Mouse (Mus musculus) right cerebral cortex, adult 2 months (tissue): Measurements from ENCODE around the gene Gm3435.
"Not testable (repeated sequence)": the region's sequence is repeated elsewhere in the genome, so short reads cannot be mapped to it uniquely, and the experiment has no call there.

Source experiments
- DNase-seq, 2 experiments: peaks; one replicate each; pipeline ENCODE4 v3.0.0; 2021 to 2022; ENCODE audit warnings: low spot score in 2 of 2

The Gm3435 gene

GRCm38 (mm10) chr17:15009706-15010413 lies at the start of gene Gm3435:
Gene Gm3435 (plus strand): TSS chr17:15010176.
- DNase-seq: not testable (repeated sequence)

DNA sequence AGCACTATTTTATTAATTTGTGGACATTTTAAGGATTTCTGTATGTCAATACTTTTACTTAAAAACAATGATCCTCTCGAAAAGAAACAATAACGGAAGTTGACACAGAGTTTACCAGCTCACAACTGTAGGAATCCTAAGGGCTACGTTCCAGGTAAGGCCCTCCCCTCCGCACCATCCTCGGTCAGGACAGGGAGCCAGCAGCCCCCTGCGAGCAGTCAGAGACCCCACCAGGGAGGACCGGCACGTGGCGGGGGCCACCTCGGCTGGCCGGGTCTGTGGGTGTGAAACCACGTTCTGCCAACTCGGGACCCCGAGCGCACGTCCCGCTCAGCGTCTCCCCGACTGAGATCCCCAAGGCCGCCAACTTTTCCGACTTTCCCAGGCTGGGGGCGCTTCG lies 49.5 kb upstream of the Gm3435 start:
- peak in 1 of 2 experiments; percentile 13 for DNase-seq

DNA sequence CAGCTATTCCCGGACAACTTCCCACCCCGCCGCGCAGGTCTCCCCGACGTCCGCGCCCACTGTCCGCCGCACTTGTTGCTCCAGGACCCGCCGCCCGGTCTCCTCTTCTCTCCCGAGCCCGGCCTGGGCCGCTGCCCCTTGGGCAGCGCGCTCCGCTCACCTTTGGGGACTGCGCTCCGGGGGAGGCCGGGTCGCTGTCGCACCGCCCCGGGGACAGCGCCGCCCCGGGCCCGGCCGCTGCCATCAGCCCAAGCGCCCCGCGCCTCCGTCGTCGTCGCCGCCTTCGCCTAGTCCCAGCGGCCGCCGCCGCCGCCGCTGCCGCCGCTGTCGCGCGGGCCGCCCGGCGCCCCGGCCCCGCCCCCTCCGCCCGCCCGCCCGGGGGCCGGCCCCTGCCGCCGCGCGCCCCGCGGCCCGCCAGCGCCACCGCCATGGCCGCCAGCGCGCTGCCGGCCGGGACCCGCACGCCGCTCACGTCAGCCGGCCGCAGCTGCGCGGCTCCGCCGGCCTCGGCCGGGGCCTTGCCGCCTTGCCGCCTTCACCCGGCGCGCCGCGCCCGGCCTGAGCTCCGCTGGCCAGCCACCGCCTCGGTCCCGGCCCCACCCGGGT lies 48.9 kb upstream of the Gm3435 start, which contains the start of gene Phf10:
Phf10 (minus strand) TSS at position 323 of the 606 bp plus-strand sequence.
- DNase-seq: peak in 1 of 2 experiments; percentile 13

- not testable (repeated sequence) for DNase-seq
These were observed 48.3 kb upstream of the Gm3435 start for GRCm38 (mm10) chr17:14961557-14962154.

GRCm38 (mm10) chr17:14968373-14968913 lies 41.5 kb upstream of the Gm3435 start:
- not testable (repeated sequence) for DNase-seq

GRCm38 (mm10) chr17:14977718-14978361 lies 32.1 kb upstream of the Gm3435 start:
- peak in 1 of 2 experiments; percentile 1 for DNase-seq

DNA sequence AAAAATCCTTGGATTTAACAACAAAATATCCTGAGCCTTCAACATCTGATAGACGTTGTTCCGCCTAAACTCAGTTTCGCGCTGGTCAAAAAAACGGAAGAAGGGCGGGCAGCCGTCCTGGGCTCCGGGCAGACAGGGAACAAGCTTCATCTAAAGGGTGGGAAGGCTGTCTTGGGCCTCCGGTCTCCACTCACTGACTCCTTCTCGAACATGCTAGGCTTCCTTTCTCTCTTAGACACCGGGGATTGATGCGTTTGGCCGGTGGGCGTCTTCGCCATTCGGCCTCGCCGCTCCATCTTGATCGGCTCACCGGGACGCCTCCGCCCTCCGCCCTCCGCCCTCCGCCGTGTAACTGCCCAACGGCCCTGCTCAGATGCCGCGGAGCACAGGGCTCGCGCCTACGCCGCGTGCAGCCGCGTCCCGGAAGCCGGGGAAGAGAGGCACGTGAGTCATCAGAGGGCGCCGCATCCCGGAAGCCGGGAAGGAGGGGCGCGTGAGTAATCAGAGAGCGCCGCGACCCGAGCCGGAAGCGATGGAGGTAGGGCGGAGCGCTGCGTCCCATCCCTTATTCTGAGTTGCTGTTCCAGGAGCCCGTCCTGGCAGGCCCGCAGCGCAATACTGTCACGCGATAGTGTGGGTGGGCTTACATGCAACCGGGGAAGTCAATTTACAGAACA lies 31.5 kb upstream of the Gm3435 start, which contains the start of the genes 9030025P20Rik and Gm3417:
9030025P20Rik (plus strand) TSS at position 107 of the 677 bp plus-strand sequence.
Gm3417 (minus strand) TSS at position 429 of the 677 bp plus-strand sequence.
- not testable (repeated sequence) for DNase-seq

DNA sequence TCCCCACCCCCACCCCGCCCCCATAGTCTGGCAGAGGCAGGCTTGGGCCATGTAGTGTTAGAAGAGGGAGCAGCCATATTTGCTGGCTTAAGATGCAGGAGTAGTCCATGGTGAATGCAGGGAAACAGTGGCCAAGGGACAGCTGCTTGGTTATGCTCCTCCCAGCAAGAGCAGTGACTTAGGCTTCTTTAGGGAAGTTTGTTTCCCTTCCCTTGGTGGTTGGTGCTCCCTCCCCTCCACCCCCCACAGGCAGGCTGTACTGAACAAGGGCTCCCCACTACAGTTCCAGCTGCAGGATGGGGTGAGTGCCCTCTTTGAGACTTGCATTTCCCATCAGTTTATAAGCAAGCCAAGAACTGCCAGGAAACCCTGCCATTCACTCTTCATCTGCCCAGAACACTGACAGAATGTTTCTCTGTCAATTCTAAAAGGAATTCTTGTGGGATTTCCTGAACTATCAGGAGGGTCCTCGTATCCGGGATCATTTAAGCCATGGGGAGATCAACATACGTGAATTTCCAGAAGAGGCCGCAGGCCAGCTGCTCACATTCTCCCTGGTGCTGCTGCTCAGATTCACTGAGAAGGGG lies 19.8 kb upstream of the Gm3435 start:
- peak; percentile 2 to 7 for DNase-seq

DNA sequence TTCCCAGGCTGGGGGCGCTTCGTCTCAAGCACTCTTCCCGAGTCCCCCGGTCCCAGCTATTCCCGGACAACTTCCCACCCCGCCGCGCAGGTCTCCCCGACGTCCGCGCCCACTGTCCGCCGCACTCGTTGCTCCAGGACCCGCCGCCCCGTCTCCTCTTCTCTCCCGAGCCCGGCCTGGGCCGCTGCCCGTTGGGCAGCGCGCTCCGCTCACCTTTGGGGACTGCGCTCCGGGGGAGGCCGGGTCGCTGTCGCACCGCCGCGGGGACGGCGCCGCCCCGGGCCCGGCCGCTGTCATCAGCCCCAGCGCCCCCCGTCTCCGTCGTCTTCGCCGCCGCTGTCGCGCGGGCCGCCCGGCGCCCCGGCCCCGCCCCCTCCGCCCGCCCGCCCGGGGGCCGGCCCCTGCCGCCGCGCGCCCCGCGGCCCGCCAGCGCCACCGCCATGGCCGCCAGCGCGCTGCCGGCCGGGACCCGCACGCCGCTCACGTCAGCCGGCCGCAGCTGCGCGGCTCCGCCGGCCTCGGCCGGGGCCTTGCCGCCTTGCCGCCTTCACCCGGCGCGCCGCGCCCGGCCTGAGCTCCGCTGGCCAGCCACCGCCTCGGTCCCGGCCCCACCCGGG lies 17.3 kb upstream of the Gm3435 start:
- DNase-seq: not testable (repeated sequence)

GRCm38 (mm10) chr17:14993139-14993832 lies 16.7 kb upstream of the Gm3435 start:
- not testable (repeated sequence) for DNase-seq

DNA sequence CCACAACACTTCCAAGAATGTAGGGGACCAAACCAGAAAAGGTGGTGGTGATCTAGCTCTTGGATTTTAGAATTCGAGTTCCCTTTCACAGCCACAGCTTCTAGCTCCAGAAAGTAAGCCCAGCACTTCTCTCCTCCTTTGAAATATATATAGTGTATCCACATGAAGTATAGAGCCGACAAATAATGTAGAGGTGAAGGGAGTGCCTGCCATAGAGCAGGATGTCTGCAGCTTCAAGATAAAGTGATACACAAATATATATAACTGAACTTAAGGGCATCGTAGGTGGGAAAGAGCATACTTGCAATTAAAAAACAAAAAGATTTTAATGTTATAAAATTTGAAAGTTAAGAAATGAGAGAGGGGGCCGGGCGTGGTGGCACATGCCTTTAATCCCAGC lies 15.8 kb upstream of the Gm3435 start:
- not testable (repeated sequence) for DNase-seq

- DNase-seq: not testable (repeated sequence)
These were observed 9.9 kb upstream of the Gm3435 start for GRCm38 (mm10) chr17:15000047-15000446.

DNA sequence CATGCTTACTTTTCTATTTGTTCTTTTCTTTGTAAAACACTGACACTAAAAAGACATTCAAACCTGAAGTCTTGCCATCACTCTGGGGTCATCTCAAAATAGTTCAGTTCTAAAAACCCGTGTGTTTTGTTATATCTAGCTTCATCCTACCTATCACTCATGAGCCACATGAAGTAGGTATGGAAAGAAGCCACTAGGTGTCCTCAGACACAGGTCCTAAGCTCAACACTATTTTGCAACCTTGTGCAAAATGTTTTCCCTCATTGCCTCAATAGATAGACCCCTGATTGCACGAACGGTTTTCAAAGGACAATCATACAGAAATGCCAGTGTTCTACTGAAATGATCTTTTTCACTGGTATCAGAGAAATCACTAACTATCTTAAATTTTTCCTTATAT lies 888 bp upstream of the Gm3435 start:
- DNase-seq: not testable (repeated sequence)

DNA sequence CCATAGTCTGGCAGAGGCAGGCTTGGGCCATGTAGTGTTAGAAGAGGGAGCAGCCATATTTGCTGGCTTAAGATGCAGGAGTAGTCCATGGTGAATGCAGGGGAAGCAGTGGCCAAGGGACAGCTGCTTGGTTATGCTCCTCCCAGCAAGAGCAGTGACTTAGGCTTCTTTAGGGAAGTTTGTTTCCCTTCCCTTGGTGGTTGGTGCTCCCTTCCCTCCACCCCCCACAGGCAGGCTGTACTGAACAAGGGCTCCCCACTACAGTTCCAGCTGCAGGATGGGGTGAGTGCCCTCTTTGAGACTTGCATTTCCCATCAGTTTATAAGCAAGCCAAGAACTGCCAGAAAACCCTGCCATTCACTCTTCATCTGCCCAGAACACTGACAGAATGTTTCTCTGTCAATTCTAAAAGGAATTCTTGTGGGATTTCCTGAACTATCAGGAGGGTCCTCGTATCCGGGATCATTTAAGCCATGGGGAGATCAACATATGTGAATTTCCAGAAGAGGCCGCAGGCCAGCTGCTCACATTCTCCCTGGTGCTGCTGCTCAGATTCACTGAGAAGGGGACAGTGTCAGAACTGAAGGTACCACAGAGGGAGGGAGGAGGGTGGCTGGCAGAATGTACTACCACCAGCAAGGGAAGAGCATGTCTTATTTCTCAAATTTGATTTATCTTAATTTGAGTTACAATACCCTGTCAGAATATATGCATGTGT lies 11.7 kb downstream of the Gm3435 start:
- DNase-seq: peak; percentile 5 to 17

DNA sequence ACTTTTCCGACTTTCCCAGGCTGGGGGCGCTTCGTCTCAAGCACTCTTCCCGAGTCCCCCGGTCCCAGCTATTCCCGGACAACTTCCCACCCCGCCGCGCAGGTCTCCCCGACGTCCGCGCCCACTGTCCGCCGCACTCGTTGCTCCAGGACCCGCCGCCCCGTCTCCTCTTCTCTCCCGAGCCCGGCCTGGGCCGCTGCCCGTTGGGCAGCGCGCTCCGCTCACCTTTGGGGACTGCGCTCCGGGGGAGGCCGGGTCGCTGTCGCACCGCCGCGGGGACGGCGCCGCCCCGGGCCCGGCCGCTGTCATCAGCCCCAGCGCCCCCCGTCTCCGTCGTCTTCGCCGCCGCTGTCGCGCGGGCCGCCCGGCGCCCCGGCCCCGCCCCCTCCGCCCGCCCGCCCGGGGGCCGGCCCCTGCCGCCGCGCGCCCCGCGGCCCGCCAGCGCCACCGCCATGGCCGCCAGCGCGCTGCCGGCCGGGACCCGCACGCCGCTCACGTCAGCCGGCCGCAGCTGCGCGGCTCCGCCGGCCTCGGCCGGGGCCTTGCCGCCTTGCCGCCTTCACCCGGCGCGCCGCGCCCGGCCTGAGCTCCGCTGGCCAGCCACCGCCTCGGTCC lies 14.0 kb downstream of the Gm3435 start:
- DNase-seq: not testable (repeated sequence)

DNA sequence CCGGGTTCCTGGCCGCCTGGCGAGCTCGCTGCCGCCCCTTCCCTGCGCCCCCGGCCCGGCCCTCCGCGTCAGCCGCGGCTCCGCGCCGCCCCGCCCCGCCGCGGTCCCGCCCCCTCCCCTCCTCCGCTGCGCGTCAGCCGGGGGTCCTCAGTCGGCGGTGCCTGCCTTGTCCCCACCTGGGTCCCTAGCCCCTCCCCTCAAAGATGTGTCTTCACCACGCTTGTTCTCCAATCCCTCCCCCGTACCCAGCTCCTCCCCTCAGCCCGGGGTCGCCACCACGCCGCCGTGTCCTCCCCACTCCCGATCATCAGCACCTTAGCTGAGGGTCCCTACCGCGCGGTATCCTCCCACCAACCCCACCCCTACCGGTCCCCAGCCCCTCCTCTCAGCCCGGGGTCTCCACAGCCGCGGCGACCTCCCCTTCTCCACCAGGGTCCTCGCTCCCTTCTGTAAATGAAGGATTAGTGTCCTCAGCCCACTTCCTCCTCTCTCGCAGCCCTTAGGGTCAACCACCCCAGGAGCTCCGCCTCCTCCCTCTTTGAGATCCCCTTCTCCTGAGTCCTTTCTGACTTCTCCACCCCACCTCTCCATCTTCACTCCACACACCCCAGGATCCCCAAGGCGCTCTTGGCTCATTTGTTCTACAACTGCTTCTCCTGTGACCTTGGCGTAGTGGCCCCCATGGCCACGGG lies 14.7 kb downstream of the Gm3435 start:
- not testable (repeated sequence) for DNase-seq

GRCm38 (mm10) chr17:15025513-15025912 lies 15.5 kb downstream of the Gm3435 start:
- not testable (repeated sequence) for DNase-seq

DNA sequence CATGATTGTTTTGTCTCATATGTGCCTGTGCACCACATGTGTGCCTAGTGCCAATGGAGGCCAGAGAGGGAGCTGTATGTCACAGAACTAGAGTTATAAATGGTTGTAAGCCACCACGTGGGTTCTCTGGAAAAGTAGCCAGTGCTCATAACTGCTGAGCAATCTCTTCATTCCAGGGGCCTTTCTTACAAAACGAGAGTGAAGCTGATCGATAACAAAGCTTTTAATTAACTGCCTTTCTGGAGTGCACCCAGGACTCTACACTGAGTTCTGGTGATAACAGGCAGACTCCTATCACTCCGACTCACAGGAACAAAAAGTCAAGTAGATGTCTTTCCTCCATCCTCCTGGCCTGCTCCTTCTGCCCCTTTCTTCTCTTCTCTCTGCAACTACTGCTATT lies 21.4 kb downstream of the Gm3435 start:
- DNase-seq: not testable (repeated sequence)
